Mouse (Mus musculus) embryonic facial prominence, embryonic 15.5 days (tissue): ENCODE results near the gene Atxn2l. TPM values are rescaled to one million over a fixed set of nuclear protein-coding genes. Genes with fewer than 3 reads are reported as not detected.
A peak's percentile ranks its signal among the peaks of the same experiment; 100 is the strongest.

Experiments used
- ATAC-seq: fragments of 200-750 bp; cut with Nextera tagmentation; 2 replicates; pipeline ENCODE4 v1.8.0; 2017; ENCODE audit warnings: low read depth, moderate TSS enrichment; ENCODE audit not compliant: insufficient number of reproducible peaks, low FRiP score, low TSS enrichment
- H3K27ac ChIP-seq: fragments of 300-500 bp; sonication (generic); replicated peaks from 2 replicates; pipeline ENCODE4 v1.5.1; 2015; ENCODE audit warnings: mild to moderate bottlenecking, inconsistent platforms
- H3K27me3 ChIP-seq: fragments of 300-500 bp; sonication (generic); 2 replicates; pipeline ENCODE4 v1.6.1; 2015; ENCODE audit warnings: inconsistent platforms
- H3K36me3 ChIP-seq: fragments of 300-500 bp; sonication (generic); 2 replicates; pipeline ENCODE4 v1.6.1; 2015; ENCODE audit warnings: mild to moderate bottlenecking, inconsistent platforms
- H3K4me1 ChIP-seq: fragments of 300-500 bp; sonication (generic); 2 replicates; pipeline ENCODE4 v1.6.1; 2015; ENCODE audit warnings: inconsistent platforms
- H3K4me2 ChIP-seq: fragments of 300-500 bp; sonication (generic); replicated peaks from 2 replicates; pipeline ENCODE4 v1.6.1; 2015; ENCODE audit warnings: mild to moderate bottlenecking, inconsistent platforms
- H3K4me3 ChIP-seq: fragments of 300-500 bp; sonication (generic); replicated peaks from 2 replicates; pipeline ENCODE4 v1.5.1; 2015; ENCODE audit warnings: mild to moderate bottlenecking, inconsistent platforms
- H3K9ac ChIP-seq: fragments of 300-500 bp; sonication (generic); 2 replicates; pipeline ENCODE4 v1.6.1; 2015; ENCODE audit warnings: inconsistent platforms
- H3K9me3 ChIP-seq: fragments of 300-500 bp; sonication (generic); replicated peaks from 2 replicates; pipeline ENCODE4 v1.6.1; 2016; ENCODE audit warnings: inconsistent platforms
- WGBS: fragments of 180-500 bp; shearing (Covaris S2); methylation state at CpG from one replicate; pipeline ENCODE4 v1.1.7; 2015; 5-methylcytosine and 5-hydroxymethylcytosine counted together
- polyA plus RNA-seq: library from polyadenylated mRNA; unstranded; fragments of >200 nt; fragmentation: Nextera tagmentation; extraction: Ambion mirVana; gene quantifications from 2 replicates; pipeline ENCODE4 v1.2.1, GENCODE M21; 2015

Gene Atxn2l
- polyA plus RNA-seq = 52.1 and 58.0 TPM in 2 replicates

DNA sequence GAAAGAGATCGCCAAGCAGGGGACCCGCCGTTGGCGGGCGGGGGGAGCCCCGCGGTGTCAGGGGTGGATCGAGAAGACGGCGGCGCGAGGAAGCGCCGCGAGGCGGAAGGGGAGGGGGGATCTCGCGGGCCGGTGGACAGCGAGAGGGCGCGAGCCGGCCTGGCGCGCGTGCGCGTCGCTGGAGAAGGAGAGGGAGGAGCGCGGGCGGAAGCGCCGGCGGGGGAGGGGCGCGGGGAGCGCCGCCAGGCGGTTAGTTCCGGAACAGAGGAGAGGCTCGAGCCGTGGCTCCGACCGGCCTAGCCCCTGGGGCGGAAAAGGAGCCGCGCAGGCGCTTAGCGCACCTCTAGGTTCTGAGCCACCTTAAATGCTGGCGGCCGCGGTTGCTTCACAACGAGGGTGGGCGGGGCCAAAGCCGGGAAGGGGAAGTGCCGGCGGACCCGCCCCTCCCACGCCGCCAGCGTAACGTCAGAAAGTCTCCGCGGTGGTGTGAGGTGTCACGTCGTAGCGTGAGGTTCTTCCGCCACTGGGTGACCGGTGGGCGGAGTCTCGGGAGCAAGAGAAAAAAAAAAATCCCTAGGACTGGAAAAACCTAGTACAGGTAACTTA lies at the start of gene Atxn2l:
Gene Atxn2l, minus strand, starts transcription at position 165 of the 606 bp plus-strand sequence.
- peak; percentile 90 for ATAC-seq

GRCm38 (mm10) chr7:126545631-126546030 lies 42.4 kb upstream of the Atxn2l start:
- Histone ChIP-seq H3K4me1 (no peaks in the 10 kb centered on the region), H3K27ac (no peak overlapping the region), H3K4me3 (no peak overlapping the region), H3K36me3 (peaks cover 59% of the 10 kb centered on the region), H3K9me3 (no peaks in the 10 kb centered on the region), H3K9ac (no peak overlapping the region), H3K27me3 (no peaks in the 10 kb centered on the region), H3K4me2 (no peak overlapping the region)
- no peak for ATAC-seq
- 80% methylated on average over 2 of the region's 2 CpGs for WGBS

More for the DNA sequence above, at the start of gene Atxn2l:
- peaks cover 15% of the 10 kb centered on the region for H3K4me1 ChIP-seq
- H3K9me3 ChIP-seq = no peaks in the 10 kb centered on the region
- H3K4me3 ChIP-seq = peak within 1 kb of the TSS; percentile 100
- peak within 1 kb of the TSS; percentile 63 for H3K4me2 ChIP-seq
- no peaks in the 10 kb centered on the region for H3K27me3 ChIP-seq
- peak within 1 kb of the TSS; percentile 98 for H3K9ac ChIP-seq
- peak within 1 kb of the TSS; percentile 100 for H3K27ac ChIP-seq
- peaks cover 29% of the 10 kb centered on the region for H3K36me3 ChIP-seq
- under 1% methylated on average over 70 of the region's 72 CpGs for WGBS

DNA sequence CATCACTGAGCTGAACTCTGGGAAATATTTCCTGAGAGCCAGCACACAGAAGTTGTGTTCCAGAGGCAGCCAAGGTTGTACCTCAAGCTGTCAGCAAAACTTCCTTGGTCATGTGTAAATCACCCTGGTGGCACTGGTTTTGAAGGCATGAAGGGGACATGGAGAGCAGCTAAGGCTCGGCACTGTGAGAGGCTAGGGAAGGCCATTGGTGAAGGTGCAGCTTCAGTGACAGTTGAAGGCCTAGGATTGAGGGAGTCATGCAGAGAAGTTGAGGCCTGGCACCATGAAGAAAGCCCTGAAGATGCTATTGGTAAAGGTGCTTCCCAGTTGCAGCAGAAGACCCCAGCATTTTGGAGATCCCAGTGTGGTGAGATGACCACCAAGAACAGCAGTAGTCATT lies 38.4 kb upstream of the Atxn2l start:
- Histone ChIP-seq H3K27ac (no peak overlapping the region), H3K36me3 (peaks cover 19% of the 10 kb centered on the region), H3K4me3 (no peak overlapping the region), H3K4me2 (no peak overlapping the region), H3K9me3 (no peaks in the 10 kb centered on the region), H3K4me1 (0 out of 2 replicates have a peak, but pooled peaks cover 3% of the 10 kb centered on the region), H3K27me3 (peaks cover 5% of the 10 kb centered on the region), H3K9ac (no peak overlapping the region)
- WGBS = 88% methylated on average over 1 of the region's 1 CpGs
- ATAC-seq = no peak

GRCm38 (mm10) chr7:126537820-126538585 lies 34.8 kb upstream of the Atxn2l start:
- WGBS = 50% methylated on average over 5 of the region's 5 CpGs
- Histone ChIP-seq H3K9me3 (no peaks in the 10 kb centered on the region), H3K27me3 (peaks cover 11% of the 10 kb centered on the region), H3K36me3 (no peaks in the 10 kb centered on the region), H3K27ac (no peak overlapping the region), H3K4me3 (no peak overlapping the region), H3K4me2 (no peak overlapping the region), H3K9ac (no peak overlapping the region), H3K4me1 (0 out of 2 replicates have a peak, but pooled peaks cover 8% of the 10 kb centered on the region)
- ATAC-seq = no peak; the same call in 1 of the 2 replicates

- Histone ChIP-seq H3K27me3 (peaks cover 11% of the 10 kb centered on the region), H3K4me3 (peak overlapping the region; percentile 49), H3K36me3 (no peaks in the 10 kb centered on the region), H3K9me3 (no peaks in the 10 kb centered on the region), H3K4me1 (0 out of 2 replicates have a peak, but pooled peaks cover 8% of the 10 kb centered on the region), H3K27ac (no peak overlapping the region), H3K4me2 (peak overlapping the region; percentile 85), H3K9ac (no peak overlapping the region)
- ATAC-seq = no peak
- WGBS = 55% methylated on average over 9 of the region's 9 CpGs
These were observed 33.2 kb upstream of the Atxn2l start for GRCm38 (mm10) chr7:126536466-126536865.

- ATAC-seq = no peak
- no peak overlapping the region for H3K27ac ChIP-seq
- no peaks in the 10 kb centered on the region for H3K9me3 ChIP-seq
- H3K4me3 ChIP-seq = peak overlapping the region; percentile 49
- H3K27me3 ChIP-seq = peaks cover 11% of the 10 kb centered on the region
- H3K4me2 ChIP-seq = peak overlapping the region; percentile 85
- H3K36me3 ChIP-seq = no peaks in the 10 kb centered on the region
- WGBS = 1% methylated on average over 28 of the region's 28 CpGs
- peak overlapping the region; percentile 39; the same call in 1 of the 2 replicates for H3K9ac ChIP-seq
- H3K4me1 ChIP-seq = 0 out of 2 replicates have a peak, but pooled peaks cover 8% of the 10 kb centered on the region
These were observed 32.5 kb upstream of the Atxn2l start for GRCm38 (mm10) chr7:126535766-126536165.

- peaks cover 11% of the 10 kb centered on the region for H3K27me3 ChIP-seq
- H3K9me3 ChIP-seq = no peaks in the 10 kb centered on the region
- no peak overlapping the region for H3K4me2 ChIP-seq
- ATAC-seq = no peak
- H3K27ac ChIP-seq = no peak overlapping the region
- 0 out of 2 replicates have a peak, but pooled peaks cover 7% of the 10 kb centered on the region for H3K4me1 ChIP-seq
- no peak overlapping the region for H3K9ac ChIP-seq
- H3K36me3 ChIP-seq = no peaks in the 10 kb centered on the region
- 72% methylated on average over 1 of the region's 1 CpGs for WGBS
- no peak overlapping the region for H3K4me3 ChIP-seq
These were observed 30.2 kb upstream of the Atxn2l start for GRCm38 (mm10) chr7:126533434-126533833.

- no peak overlapping the region for H3K4me2 ChIP-seq
- H3K9ac ChIP-seq = no peak overlapping the region
- no peak overlapping the region for H3K4me3 ChIP-seq
- no peaks in the 10 kb centered on the region for H3K27me3 ChIP-seq
- 0% methylated on average over 1 of the region's 1 CpGs for WGBS
- peaks cover 4% of the 10 kb centered on the region; the same call in 1 of the 2 replicates for H3K4me1 ChIP-seq
- ATAC-seq = no peak
- H3K36me3 ChIP-seq = no peaks in the 10 kb centered on the region
- H3K27ac ChIP-seq = no peak overlapping the region
- no peaks in the 10 kb centered on the region for H3K9me3 ChIP-seq
These were observed 24.9 kb upstream of the Atxn2l start for GRCm38 (mm10) chr7:126528166-126528577.

DNA sequence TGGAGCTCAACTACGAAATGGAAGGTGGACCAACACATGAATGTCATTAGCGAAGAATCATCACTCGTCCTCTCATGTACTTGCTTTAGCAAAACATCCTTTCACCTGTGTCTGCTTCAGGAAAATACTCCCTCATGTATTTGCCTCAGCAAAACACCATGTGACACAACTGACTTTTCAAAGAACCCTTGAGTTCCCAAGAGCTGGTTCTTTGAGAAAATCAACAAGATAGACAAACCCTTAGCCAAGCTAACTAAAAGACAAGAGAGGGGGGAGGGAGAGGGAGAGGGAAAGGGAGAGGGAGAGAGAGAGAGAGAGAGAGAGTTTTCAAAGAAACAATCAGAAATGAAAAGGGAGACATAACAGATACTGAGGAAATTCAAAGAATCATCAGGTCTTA lies 20.1 kb upstream of the Atxn2l start:
- H3K27me3 ChIP-seq = no peaks in the 10 kb centered on the region
- no peak overlapping the region for H3K9ac ChIP-seq
- 77% methylated on average over 3 of the region's 3 CpGs for WGBS
- H3K27ac ChIP-seq = no peak overlapping the region
- peaks cover 4% of the 10 kb centered on the region; the same call in 1 of the 2 replicates for H3K4me1 ChIP-seq
- H3K4me2 ChIP-seq = no peak overlapping the region
- H3K36me3 ChIP-seq = no peaks in the 10 kb centered on the region
- H3K9me3 ChIP-seq = no peaks in the 10 kb centered on the region
- ATAC-seq = no peak
- H3K4me3 ChIP-seq = no peak overlapping the region

DNA sequence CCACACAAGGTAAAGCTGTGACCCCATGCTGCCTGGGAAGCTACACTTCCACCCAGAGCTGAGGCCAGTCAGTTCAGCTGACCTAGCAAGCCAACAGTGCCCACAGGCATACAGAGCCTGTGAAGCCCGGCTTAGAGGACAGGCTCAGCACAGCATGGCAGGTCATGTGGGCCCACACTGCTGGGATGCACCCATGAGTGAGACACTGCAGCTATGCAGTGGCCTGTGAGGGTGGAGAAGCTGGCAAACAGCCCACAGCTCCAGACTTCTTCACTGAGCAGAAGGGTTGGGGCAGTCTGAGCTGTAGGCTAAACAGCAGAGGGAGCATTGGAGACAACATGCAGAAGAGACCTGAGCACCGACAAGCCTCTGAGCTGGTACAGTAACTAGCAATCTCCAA lies 16.3 kb upstream of the Atxn2l start:
- H3K27ac ChIP-seq = no peak overlapping the region
- H3K4me1 ChIP-seq = no peaks in the 10 kb centered on the region
- no peak overlapping the region for H3K4me2 ChIP-seq
- no peaks in the 10 kb centered on the region for H3K36me3 ChIP-seq
- no peaks in the 10 kb centered on the region for H3K27me3 ChIP-seq
- ATAC-seq = no peak
- H3K9ac ChIP-seq = no peak overlapping the region
- no peak overlapping the region for H3K4me3 ChIP-seq
- H3K9me3 ChIP-seq = no peaks in the 10 kb centered on the region
- 65% methylated on average over 2 of the region's 2 CpGs for WGBS

GRCm38 (mm10) chr7:126518261-126518941 lies 15.2 kb upstream of the Atxn2l start:
- H3K9me3 ChIP-seq = no peaks in the 10 kb centered on the region
- no peak overlapping the region for H3K27ac ChIP-seq
- no peak overlapping the region for H3K4me2 ChIP-seq
- 87% methylated on average over 5 of the region's 5 CpGs for WGBS
- no peaks in the 10 kb centered on the region for H3K4me1 ChIP-seq
- H3K4me3 ChIP-seq = no peak overlapping the region
- no peak for ATAC-seq
- no peaks in the 10 kb centered on the region for H3K36me3 ChIP-seq
- H3K27me3 ChIP-seq = no peaks in the 10 kb centered on the region
- no peak overlapping the region for H3K9ac ChIP-seq
